Mouse (Mus musculus): ENCODE measurements at regions not wholly inside any gene's neighbourhood (a gene's known extent, or its start where the extent isn't known, plus 50 kb on each side); places are given as distances from the start of the nearest gene placed in this dataset.
A peak's percentile ranks its signal among the peaks of the same experiment; 100 is the strongest.
"Not testable (repeated sequence)": the region's sequence is repeated elsewhere in the genome, so short reads cannot be mapped to it uniquely, and the experiment has no call there.

GRCm38 (mm10) chr6:47679946-47680345 lies 84.8 kb upstream of the Ezh2 start:
- not testable (repeated sequence) for DNase-seq

GRCm38 (mm10) chr6:47672741-47673140 lies 77.6 kb upstream of the Ezh2 start:
- peak; percentile 17 for DNase-seq

GRCm38 (mm10) chr6:47652880-47653279 lies 57.7 kb upstream of the Ezh2 start:
- peak; percentile 70 for DNase-seq

GRCm38 (mm10) chr6:47651385-47651718 lies 56.2 kb upstream of the Ezh2 start:
- not testable (repeated sequence) for DNase-seq

- DNase-seq = peak; percentile 88
Observed at GRCm38 (mm10) chr6:47650463-47651384, 55.6 kb upstream of the Ezh2 start.

GRCm38 (mm10) chr6:47649961-47650360 lies 54.8 kb upstream of the Ezh2 start:
- DNase-seq = peak; percentile 2

- DNase-seq = peak; percentile 9
Observed at GRCm38 (mm10) chr6:47649451-47649931, 54.4 kb upstream of the Ezh2 start.

- no peak for DNase-seq
Observed at GRCm38 (mm10) chr6:47648899-47649298, 53.8 kb upstream of the Ezh2 start.

GRCm38 (mm10) chr6:47648316-47648715 lies 53.2 kb upstream of the Ezh2 start:
- DNase-seq = no peak

GRCm38 (mm10) chr6:47647876-47648275 lies 52.7 kb upstream of the Ezh2 start:
- DNase-seq = peak; percentile 3

GRCm38 (mm10) chr6:47646731-47647567 lies 51.8 kb upstream of the Ezh2 start:
- peak; percentile 3 for DNase-seq

- no peak for DNase-seq
Observed at GRCm38 (mm10) chr6:47646022-47646421, 50.9 kb upstream of the Ezh2 start.
